In the genomic region with DNA sequence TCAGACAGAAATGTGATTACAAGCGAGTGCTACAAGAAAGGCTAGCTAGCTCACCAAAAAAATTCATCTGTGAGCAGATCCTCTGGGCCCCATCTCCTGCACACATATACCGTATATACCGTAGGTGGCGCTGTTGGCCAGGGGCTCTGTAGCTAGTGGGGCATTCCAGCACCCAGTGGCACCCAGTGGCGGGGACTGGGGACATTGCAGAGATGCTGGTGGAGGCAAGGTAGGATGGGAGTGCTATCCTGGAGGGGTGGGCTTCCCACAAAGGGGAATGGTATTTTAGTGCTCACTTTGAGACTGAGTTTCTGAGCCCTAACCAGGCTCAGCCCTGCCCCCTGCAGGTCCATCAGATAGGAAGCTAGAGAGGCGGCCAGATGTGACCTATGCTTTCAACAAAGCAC, we compare ENCODE assay signal across 8 mouse cellular contexts. TPM values are rescaled to one million over a fixed set of nuclear protein-coding genes. Genes with fewer than 3 reads are reported as not detected.
A peak's percentile ranks its signal among the peaks of the same experiment; 100 is the strongest.
DNase-seq lines count a peak whose midpoint lies in the region; ATAC-seq lines count a peak whose summit lies in the region.

No protein-coding gene starts in this region.

- H3K9ac ChIP-seq in intestine, embryonic 15.5 days, result no peak overlapping the region

- no peak overlapping the region for H3K27ac ChIP-seq in intestine, embryonic 15.5 days

- peaks cover 34% of the 10 kb centered on the region for H3K4me1 ChIP-seq in intestine, embryonic 15.5 days (replicated peaks)

- no peaks in the 10 kb centered on the region for H3K27me3 ChIP-seq in intestine, embryonic 15.5 days (replicated peaks)

- H3K4me2 ChIP-seq in intestine, embryonic 15.5 days (replicated peaks), result no peak overlapping the region

- no peak overlapping the region for H3K4me3 ChIP-seq in intestine, embryonic 15.5 days (replicated peaks)

- WGBS in intestine, embryonic 15.5 days, result 22% methylated on average over 6 of the region's 6 CpGs

- intact Hi-C loops in left cerebral cortex, postnatal 14 days (cut with DNase I), result loop anchor here (2.0 to 10.0 kb wide), 2 partner anchors 173 to 441 kb away; no protein-coding TSS in a partner anchor

- no peaks in the 10 kb centered on the region for H3K9me3 ChIP-seq in intestine, embryonic 15.5 days

- peak; percentile 70 to 75 for DNase-seq in adrenal gland, adult 18-20 months (ENCODE audit: low spot score in 2 of 2)
- peak; percentile 81 for DNase-seq in embryo, embryonic 10 days (ENCODE audit: low spot score)
- peak; percentile 61 for DNase-seq in gastrocnemius, postnatal 25 days
- DNase-seq in left cerebral cortex, postnatal 14 days (ENCODE audit: low spot score in 2 of 2), result peak; percentile 72 to 78
- peak; percentile 70 for DNase-seq in mesoderm, embryonic 11.5 days (ENCODE audit: low read depth, low spot score)
- DNase-seq in right cerebral cortex, postnatal 25 days, result peak; percentile 71
- DNase-seq in urinary bladder, postnatal 4 days (ENCODE audit: low spot score in 2 of 2), result peak; percentile 70 to 80

- H3K36me3 ChIP-seq in intestine, embryonic 15.5 days, result peaks cover 4% of the 10 kb centered on the region; the same call in 1 of the 2 replicates

- ATAC-seq in intestine, embryonic 15.5 days, result peak; percentile 35; the same call in 1 of the 2 replicates

RNA-seq across cellular contexts. Expression of gene Gm17018, which starts 13.4 kb away (rescaled TPM):
- total RNA-seq in adrenal gland, adult 18-20 months (2021), result 10 to 100 TPM; 28.4 to 33.9 TPM
- total RNA-seq in gastrocnemius, postnatal 25 days (2021), result 10 to 100 TPM; 16.3 to 16.5 TPM
- polyA plus RNA-seq in intestine, embryonic 15.5 days (2015; fragmentation: Nextera tagmentation; extraction: Ambion mirVana), result 36.2 and 38.2 TPM in 2 replicates
- total RNA-seq in left cerebral cortex, postnatal 14 days (2021), result 10 to 100 TPM; 58.3 to 72.0 TPM

RNA-seq across cellular contexts. Expression of gene Poll, which starts 13.5 kb away (rescaled TPM):
- total RNA-seq in adrenal gland, adult 18-20 months (2021), result 10 to 100 TPM in 1 of 2 experiments, 1 to 10 TPM in 1; 9.4 to 11.0 TPM
- 10 to 100 TPM; 12.5 to 13.2 TPM for total RNA-seq in gastrocnemius, postnatal 25 days (2021)
- polyA plus RNA-seq in intestine, embryonic 15.5 days (2015; fragmentation: Nextera tagmentation; extraction: Ambion mirVana), result 13.3 and 14.0 TPM in 2 replicates
- total RNA-seq in left cerebral cortex, postnatal 14 days (2021), result 1 to 10 TPM; 7.6 to 7.7 TPM
